Mouse (Mus musculus): Measurements from ENCODE around the gene Twist2. TPM values are rescaled to one million over a fixed set of nuclear protein-coding genes. Genes with fewer than 3 reads are reported as not detected.

Gene Twist2
- polyA plus RNA-seq, 1 experiment from 2014 or later = 19.7 TPM

DNA sequence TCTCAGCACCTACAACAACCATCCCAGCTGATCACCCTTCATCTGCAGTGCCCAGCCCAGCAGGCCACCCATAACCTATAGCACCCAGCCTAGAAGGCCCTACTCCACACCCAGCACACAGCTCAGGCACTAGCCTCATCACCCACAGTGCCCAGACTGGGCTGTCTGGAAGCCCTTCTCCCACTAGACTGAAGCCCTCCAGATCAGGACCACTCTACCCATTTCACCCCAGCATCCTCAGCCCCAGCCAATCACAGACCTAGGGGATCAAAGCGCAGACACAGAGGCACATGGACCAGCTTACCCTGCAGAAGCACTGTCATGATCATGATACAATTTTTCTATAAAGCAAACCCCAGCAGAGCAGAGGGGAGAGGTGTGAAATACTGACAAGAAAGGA is 57.6 kb downstream of the Twist2 start:
- Histone ChIP-seq H3K4me3 (no peak overlapping the region), H3K27ac (no peak overlapping the region), H3K4me1 (replicated peaks) (no peaks in the 10 kb centered on the region), H3K27me3 (ENCODE audit: insufficient read depth, poor library complexity, severe bottlenecking) (no peaks in the 10 kb centered on the region), H3K36me3 (no peaks in the 10 kb centered on the region), H3K9me3 (no peaks in the 10 kb centered on the region)
- WGBS = 92% methylated on average over 1 of the region's 1 CpGs
- no peak for DNase-seq (ENCODE audit: low spot score)

DNA sequence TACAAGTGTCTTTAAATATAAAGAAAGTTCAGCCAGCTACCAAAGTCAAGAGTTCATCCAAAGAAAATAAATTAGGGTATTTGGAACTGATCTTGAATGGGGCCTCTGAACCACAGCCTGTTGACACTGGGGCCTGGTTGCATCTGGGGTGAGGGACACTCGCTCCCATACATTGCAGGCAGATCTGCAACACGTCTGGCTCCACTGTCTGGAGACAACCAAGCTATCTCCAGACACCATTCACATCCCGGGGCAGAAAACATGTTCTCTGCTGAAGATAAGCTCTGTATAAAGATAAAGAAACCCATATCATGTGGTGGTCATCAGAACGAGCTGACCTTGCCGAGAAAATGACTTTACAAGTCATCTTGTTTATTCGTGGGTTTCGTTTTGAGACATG is 60.2 kb downstream of the Twist2 start:
- DNase-seq (ENCODE audit: low spot score) = no peak
- WGBS = 87% methylated on average over 7 of the region's 7 CpGs

DNA sequence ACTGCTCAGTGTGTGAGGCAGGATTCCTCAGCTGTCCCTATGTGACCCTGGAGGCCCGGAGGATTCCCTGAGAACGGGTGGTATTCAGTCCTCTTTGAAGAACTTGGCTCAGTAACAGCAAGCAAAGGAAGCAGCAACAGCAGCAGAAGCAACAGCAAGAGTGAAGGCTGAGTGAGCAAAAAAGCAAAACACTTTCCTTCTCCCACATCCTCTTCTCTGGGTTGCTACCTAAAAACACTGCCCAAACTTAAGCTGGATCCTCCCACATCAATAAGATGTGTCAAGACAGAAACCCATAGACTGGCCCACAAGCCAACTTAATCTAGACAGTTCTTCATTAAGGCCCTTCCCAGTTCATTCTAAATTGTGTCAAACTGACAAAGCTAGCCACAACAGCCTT is 64.7 kb downstream of the Twist2 start:
- H3K4me3 ChIP-seq = no peak overlapping the region
- H3K27me3 ChIP-seq (ENCODE audit: insufficient read depth, poor library complexity, severe bottlenecking) = no peaks in the 10 kb centered on the region
- DNase-seq (ENCODE audit: low spot score) = no peak
- 83% methylated on average over 2 of the region's 2 CpGs for WGBS
- H3K27ac ChIP-seq = no peak overlapping the region
- H3K4me1 ChIP-seq (replicated peaks) = peaks cover 17% of the 10 kb centered on the region
- no peaks in the 10 kb centered on the region for H3K36me3 ChIP-seq
- no peaks in the 10 kb centered on the region for H3K9me3 ChIP-seq

More for the DNA sequence above, 60.2 kb downstream of the Twist2 start:
- Histone ChIP-seq H3K4me3 (no peak overlapping the region), H3K36me3 (no peaks in the 10 kb centered on the region), H3K27ac (no peak overlapping the region), H3K27me3 (ENCODE audit: insufficient read depth, poor library complexity, severe bottlenecking) (no peaks in the 10 kb centered on the region), H3K9me3 (no peaks in the 10 kb centered on the region), H3K4me1 (replicated peaks) (peaks cover 6% of the 10 kb centered on the region)

DNA sequence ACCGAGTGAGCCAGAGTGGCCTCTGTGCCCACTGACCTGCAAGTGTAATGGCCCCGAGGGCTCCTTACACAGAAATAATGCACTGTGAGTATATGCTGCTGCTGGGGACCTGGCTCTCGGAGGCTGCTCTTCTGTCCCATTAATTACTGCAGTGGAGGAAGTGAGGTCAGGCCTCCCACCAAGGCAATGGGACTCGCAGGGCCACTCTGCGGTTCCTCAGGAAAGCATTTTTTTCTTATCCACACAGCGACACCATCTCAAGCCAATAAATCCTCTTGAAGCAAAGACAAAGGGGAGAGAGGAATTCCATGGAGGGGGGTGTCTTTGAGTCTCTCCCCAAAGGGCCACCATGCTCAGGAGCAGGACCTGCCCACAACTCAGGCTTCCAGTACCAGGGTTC is 69.8 kb downstream of the Twist2 start:
- Histone ChIP-seq H3K27ac (no peak overlapping the region), H3K36me3 (no peaks in the 10 kb centered on the region), H3K4me1 (replicated peaks) (peaks cover 45% of the 10 kb centered on the region), H3K27me3 (ENCODE audit: insufficient read depth, poor library complexity, severe bottlenecking) (no peaks in the 10 kb centered on the region), H3K4me3 (no peak overlapping the region), H3K9me3 (no peaks in the 10 kb centered on the region)
- no peak for DNase-seq (ENCODE audit: low spot score)
- 68% methylated on average over 6 of the region's 6 CpGs for WGBS

DNA sequence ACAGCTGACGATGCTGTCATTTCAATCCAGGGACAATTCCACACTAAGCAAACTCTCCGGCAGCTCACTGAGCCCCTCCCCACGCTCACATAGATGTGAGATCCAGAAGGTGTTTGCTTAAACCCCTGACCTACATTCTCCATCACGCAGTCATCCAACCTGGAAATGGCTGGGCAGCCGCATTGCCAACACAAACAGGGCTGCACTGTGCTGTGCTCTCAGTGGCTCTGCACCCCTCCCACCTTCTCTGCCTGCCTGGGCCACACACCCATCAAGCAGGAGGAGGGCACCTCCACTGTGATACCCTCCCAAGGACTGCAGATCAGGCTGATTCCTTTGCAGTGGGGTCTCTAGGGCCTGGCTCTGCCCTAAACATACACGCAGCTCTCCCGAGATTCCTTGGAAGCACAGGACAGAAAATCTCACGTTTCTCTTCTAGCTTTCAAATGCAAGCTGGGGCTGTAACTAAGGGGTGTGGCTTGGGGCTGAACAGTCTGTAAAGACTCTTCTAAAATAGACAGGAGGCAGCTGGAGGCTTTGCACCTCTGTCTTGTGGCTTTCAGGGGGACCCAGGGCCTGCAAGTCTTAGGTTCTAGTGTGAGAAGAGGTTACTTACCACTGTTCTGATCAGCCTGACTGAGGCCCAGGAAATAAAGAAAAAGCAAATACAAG is 71.3 kb downstream of the Twist2 start:
- peaks cover 45% of the 10 kb centered on the region for H3K4me1 ChIP-seq (replicated peaks)
- no peaks in the 10 kb centered on the region for H3K36me3 ChIP-seq
- no peak overlapping the region for H3K27ac ChIP-seq
- DNase-seq (ENCODE audit: low spot score) = no peak
- WGBS = 56% methylated on average over 8 of the region's 8 CpGs
- no peaks in the 10 kb centered on the region for H3K27me3 ChIP-seq (ENCODE audit: insufficient read depth, poor library complexity, severe bottlenecking)
- no peak overlapping the region for H3K4me3 ChIP-seq
- no peaks in the 10 kb centered on the region for H3K9me3 ChIP-seq

DNA sequence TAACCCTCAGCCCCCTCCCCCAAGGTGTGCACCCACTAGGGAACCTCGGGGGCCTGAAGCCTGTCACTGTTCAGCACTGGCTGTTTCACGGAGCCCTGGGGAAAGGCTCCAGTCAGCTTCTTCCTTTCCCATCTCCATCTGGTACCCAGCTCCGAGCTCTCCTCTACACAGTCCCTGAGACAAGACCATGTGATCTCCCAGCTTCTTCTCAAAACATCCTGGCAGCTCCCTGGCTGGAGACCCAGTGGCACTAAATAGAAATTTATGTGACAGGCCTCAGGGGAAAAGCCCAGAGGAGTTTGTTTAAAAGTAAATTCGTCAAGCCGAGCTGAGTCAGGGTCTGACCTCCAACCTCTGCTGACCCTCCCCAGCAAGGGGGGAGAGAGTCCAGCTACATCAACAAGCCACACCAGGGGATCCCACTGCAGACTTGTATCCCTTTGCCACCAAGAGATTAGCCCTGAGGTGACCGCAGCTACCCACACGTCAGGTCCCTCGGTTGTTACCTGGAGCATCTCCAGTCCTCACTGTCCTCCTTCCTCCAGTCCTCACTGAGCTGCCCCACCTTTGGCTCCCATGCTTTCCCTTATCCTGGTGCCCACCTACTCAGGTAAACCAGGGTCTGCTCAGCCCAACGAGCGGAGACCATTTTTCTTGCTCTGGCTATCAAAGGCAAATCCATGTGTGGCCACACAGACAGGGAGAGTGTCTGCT is 72.5 kb downstream of the Twist2 start:
- no peak overlapping the region for H3K4me3 ChIP-seq
- 62% methylated on average over 10 of the region's 10 CpGs for WGBS
- no peaks in the 10 kb centered on the region for H3K36me3 ChIP-seq
- H3K4me1 ChIP-seq (replicated peaks) = peaks cover 51% of the 10 kb centered on the region
- H3K27ac ChIP-seq = no peak overlapping the region
- H3K27me3 ChIP-seq (ENCODE audit: insufficient read depth, poor library complexity, severe bottlenecking) = no peaks in the 10 kb centered on the region
- DNase-seq (ENCODE audit: low spot score) = no peak
- no peaks in the 10 kb centered on the region for H3K9me3 ChIP-seq

DNA sequence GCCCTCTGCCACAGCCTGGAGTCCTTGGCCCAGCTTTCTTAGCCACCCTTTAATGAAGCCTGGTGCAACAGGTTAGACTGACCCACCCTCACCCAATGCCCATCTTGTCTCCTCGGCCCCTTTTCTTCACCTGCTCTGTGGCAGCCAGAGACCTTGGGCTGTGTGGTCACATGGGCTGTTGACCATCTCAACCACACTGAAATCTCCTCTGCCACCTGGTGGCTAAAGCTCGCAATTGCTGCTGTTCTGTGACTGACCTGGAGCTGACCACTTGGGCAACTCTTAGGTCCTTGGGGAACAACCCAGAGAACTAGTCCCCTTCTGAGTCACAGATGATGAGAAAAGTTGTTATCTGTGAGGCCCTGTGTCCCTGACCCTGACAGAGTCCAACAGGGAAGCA is 73.4 kb downstream of the Twist2 start:
- no peak overlapping the region for H3K27ac ChIP-seq
- WGBS = 30% methylated on average over 2 of the region's 2 CpGs
- no peaks in the 10 kb centered on the region for H3K9me3 ChIP-seq
- H3K36me3 ChIP-seq = no peaks in the 10 kb centered on the region
- no peaks in the 10 kb centered on the region for H3K27me3 ChIP-seq (ENCODE audit: insufficient read depth, poor library complexity, severe bottlenecking)
- peak; percentile 80 for DNase-seq (ENCODE audit: low spot score)
- peaks cover 52% of the 10 kb centered on the region for H3K4me1 ChIP-seq (replicated peaks)
- no peak overlapping the region for H3K4me3 ChIP-seq

DNA sequence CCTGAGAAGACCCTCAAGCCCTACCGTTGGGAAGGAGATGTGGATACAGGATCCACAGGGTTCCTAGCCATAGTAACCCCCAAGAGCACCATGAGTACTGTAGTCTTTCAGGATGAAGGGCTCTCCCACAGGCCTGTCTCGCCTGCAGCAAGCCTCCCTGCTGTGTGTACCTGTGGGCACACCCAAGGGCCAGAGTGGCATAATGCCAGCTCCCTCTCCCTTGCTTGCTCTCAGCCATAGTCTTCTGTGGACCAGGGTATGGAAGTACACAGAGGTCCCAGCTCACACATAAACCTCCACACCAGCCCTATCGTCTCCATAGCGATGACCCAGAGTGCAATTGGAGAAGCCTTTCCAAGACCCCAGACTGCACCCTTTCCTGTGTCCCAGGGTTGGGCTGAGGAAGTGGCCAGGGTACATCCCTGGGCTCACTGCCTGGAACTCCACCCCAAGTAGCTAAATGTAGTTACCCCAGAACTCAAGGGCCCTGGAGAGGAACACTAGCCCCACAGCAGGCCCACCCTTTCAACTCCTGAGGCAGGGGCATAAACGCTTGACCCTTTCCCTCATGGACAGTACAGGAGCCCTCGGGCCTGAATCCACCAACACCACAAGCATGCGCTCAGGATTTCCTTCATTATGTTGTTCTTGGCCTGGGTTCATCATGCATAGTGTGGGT is 73.9 kb downstream of the Twist2 start:
- H3K36me3 ChIP-seq = no peaks in the 10 kb centered on the region
- no peak overlapping the region for H3K4me3 ChIP-seq
- no peak for DNase-seq (ENCODE audit: low spot score)
- peaks cover 48% of the 10 kb centered on the region for H3K4me1 ChIP-seq (replicated peaks)
- no peaks in the 10 kb centered on the region for H3K27me3 ChIP-seq (ENCODE audit: insufficient read depth, poor library complexity, severe bottlenecking)
- no peak overlapping the region for H3K27ac ChIP-seq
- no peaks in the 10 kb centered on the region for H3K9me3 ChIP-seq
- 66% methylated on average over 7 of the region's 7 CpGs for WGBS

DNA sequence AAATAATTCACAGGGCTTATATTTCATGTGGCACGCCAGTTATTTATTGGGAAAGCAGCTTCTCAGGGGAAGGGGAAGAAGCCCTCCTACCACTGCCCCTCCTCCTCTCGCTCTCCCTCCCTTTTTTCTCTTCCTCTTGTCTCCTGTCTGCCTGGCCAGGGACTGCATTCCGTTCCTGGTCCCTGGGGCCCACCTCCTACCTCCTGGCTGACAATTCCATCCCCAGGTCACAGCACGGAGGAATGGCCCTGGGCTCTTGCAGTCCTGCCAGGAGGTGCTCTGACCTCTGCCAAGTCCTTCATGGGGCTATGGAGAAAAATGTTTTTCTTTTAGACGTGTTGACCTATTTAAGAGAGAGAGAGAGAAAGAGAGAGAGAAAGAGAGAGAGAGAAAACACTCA is 77.4 kb downstream of the Twist2 start:
- H3K27ac ChIP-seq = no peak overlapping the region; the same call in 1 of the 2 replicates
- no peaks in the 10 kb centered on the region for H3K36me3 ChIP-seq
- 0 out of 2 replicates have a peak, but pooled peaks cover under 1% of the 10 kb centered on the region for H3K9me3 ChIP-seq
- DNase-seq (ENCODE audit: low spot score) = no peak
- no peak overlapping the region for H3K4me3 ChIP-seq
- no peaks in the 10 kb centered on the region for H3K27me3 ChIP-seq (ENCODE audit: insufficient read depth, poor library complexity, severe bottlenecking)
- 36% methylated on average over 5 of the region's 5 CpGs for WGBS
- H3K4me1 ChIP-seq (replicated peaks) = peaks cover 16% of the 10 kb centered on the region

DNA sequence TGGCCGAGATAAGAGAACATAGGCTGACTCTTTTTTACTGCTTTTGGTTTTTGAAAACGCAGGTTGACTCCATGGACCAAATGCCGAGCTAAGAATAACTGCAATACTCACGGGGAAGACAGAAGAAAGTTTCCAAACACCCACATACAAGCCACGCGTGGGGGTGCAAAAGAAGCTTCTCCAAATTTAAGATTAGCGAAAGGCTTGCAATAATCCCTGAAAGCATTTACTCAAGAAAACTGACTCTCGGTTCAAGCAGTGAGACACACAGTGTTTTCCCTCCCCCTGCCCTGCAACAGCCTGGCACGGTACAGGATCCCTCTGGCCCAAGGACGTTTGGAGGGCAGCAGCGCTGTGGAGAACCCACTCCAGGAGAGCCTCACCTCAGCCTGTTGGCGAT is 78.9 kb downstream of the Twist2 start:
- peaks cover 9% of the 10 kb centered on the region for H3K4me1 ChIP-seq (replicated peaks)
- H3K36me3 ChIP-seq = no peaks in the 10 kb centered on the region
- H3K27me3 ChIP-seq (ENCODE audit: insufficient read depth, poor library complexity, severe bottlenecking) = no peaks in the 10 kb centered on the region
- no peak overlapping the region for H3K27ac ChIP-seq
- H3K4me3 ChIP-seq = no peak overlapping the region
- DNase-seq (ENCODE audit: low spot score) = no peak
- 0 out of 2 replicates have a peak, but pooled peaks cover 7% of the 10 kb centered on the region for H3K9me3 ChIP-seq
- 92% methylated on average over 12 of the region's 12 CpGs for WGBS

DNA sequence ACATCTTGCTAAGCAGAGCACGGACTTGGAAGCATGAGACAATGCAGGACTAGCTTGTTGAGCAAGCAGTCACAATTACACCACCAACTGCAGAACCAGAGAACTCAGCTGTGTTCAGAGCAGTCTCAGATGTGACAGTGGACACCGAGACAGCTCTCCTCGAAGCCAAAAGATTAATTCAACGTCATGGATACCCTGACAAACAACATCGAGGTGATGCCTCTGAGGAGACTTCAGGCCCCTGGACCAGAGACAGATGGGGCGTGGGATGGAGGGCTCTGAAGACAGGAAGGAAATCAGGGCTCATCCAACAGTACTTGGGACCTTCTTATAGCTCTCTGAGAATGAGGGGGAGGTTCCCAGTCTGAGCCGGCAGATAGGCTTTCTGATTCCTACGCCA is 79.6 kb downstream of the Twist2 start:
- Histone ChIP-seq H3K27ac (no peak overlapping the region), H3K9me3 (0 out of 2 replicates have a peak, but pooled peaks cover 7% of the 10 kb centered on the region), H3K36me3 (no peaks in the 10 kb centered on the region), H3K27me3 (ENCODE audit: insufficient read depth, poor library complexity, severe bottlenecking) (no peaks in the 10 kb centered on the region), H3K4me1 (replicated peaks) (peaks cover 6% of the 10 kb centered on the region), H3K4me3 (no peak overlapping the region)
- DNase-seq (ENCODE audit: low spot score) = no peak
- WGBS = 88% methylated on average over 8 of the region's 8 CpGs

DNA sequence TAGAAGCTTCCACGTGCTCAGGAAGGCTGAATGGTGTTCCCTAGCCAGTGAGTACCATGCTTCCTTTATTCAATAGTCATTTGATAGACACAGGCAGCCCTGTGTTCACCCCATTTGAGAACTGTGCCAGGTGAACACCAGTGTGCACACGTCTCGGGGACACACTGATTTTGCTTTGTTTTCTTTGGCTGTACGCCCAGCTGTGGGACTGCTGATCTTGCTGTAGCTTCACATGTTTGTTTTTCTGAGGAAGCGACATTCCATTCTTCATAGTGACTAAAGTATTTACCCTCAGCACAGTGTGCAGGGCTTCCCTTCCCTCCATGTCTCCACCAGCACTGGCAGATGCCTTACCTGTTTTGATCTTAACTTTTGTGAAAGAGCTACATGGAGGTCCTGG is 81.9 kb downstream of the Twist2 start:
- Histone ChIP-seq H3K27ac (no peak overlapping the region), H3K4me1 (replicated peaks) (peaks cover 6% of the 10 kb centered on the region), H3K4me3 (no peak overlapping the region), H3K36me3 (no peaks in the 10 kb centered on the region), H3K9me3 (0 out of 2 replicates have a peak, but pooled peaks cover 7% of the 10 kb centered on the region), H3K27me3 (ENCODE audit: insufficient read depth, poor library complexity, severe bottlenecking) (no peaks in the 10 kb centered on the region)
- 80% methylated on average over 5 of the region's 5 CpGs for WGBS
- DNase-seq (ENCODE audit: low spot score) = no peak

DNA sequence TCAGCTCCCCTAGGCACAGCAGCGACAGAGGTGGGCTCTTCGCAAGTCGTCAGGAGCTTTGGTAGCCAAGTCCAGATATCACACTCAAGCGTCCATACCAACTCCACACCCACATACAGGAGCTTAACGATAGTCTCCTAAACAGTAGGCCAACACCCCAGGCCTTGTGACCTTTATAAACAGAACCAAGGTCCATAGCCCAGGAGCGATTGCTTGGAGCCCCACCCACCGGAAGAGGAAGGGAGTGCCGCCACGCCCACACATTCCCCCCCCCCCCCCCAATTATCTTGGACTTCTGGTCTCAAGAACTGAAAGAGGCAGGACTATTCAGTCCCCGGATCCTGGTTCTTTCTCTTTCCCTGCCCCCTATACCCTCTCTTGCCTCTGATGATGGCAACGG is 92.3 kb downstream of the Twist2 start:
- Histone ChIP-seq H3K27me3 (ENCODE audit: insufficient read depth, poor library complexity, severe bottlenecking) (no peaks in the 10 kb centered on the region), H3K4me1 (replicated peaks) (no peaks in the 10 kb centered on the region), H3K9me3 (no peaks in the 10 kb centered on the region), H3K36me3 (no peaks in the 10 kb centered on the region), H3K27ac (no peak overlapping the region), H3K4me3 (no peak overlapping the region)
- no peak for DNase-seq (ENCODE audit: low spot score)
- 93% methylated on average over 11 of the region's 11 CpGs for WGBS
